Mouse (Mus musculus) intestine, embryonic 16.5 days (tissue): ENCODE data around the gene Tmem8b. TPM values are rescaled to one million over a fixed set of nuclear protein-coding genes. Genes with fewer than 3 reads are reported as not detected.

ENCODE experiments used
- ATAC-seq: fragments of 200-750 bp; cut with Nextera tagmentation; 2 replicates; pipeline ENCODE4 v1.8.0; 2017; ENCODE audit warnings: moderate TSS enrichment, moderate library complexity
- H3K27ac ChIP-seq: fragments of 300-500 bp; sonication (generic); 2 replicates; pipeline ENCODE4 v1.5.1; 2014; ENCODE audit warnings: mild to moderate bottlenecking, low read length
- H3K27me3 ChIP-seq: fragments of 300-500 bp; sonication (generic); replicated peaks from 2 replicates; pipeline ENCODE4 v1.6.1; 2014; ENCODE audit warnings: low read length, control low read depth, mixed read lengths; ENCODE audit not compliant: control insufficient read depth, insufficient read depth
- H3K36me3 ChIP-seq: fragments of 300-500 bp; sonication (generic); 2 replicates; pipeline ENCODE4 v1.6.1; 2014; ENCODE audit warnings: low read length, control low read depth; ENCODE audit not compliant: control insufficient read depth, insufficient read depth
- H3K4me1 ChIP-seq: fragments of 300-500 bp; sonication (generic); 2 replicates; pipeline ENCODE4 v1.6.1; 2014; ENCODE audit warnings: low read length, control low read depth, mixed read lengths; ENCODE audit not compliant: control insufficient read depth, insufficient read depth
- H3K4me2 ChIP-seq: fragments of 300-500 bp; sonication (generic); 2 replicates; pipeline ENCODE4 v1.6.1; 2014; ENCODE audit warnings: low read depth, low read length, control low read depth
- H3K4me3 ChIP-seq: fragments of 300-500 bp; sonication (generic); 2 replicates; pipeline ENCODE4 v1.5.1; 2014; ENCODE audit warnings: mild to moderate bottlenecking, low read length
- H3K9ac ChIP-seq: fragments of 300-500 bp; sonication (generic); 2 replicates; pipeline ENCODE4 v1.6.1; 2014; ENCODE audit warnings: low read depth, low read length
- H3K9me3 ChIP-seq: fragments of 300-500 bp; sonication (generic); 2 replicates; pipeline ENCODE4 v1.6.1; 2016; ENCODE audit warnings: low read length, control low read depth; ENCODE audit not compliant: control insufficient read depth
- WGBS: fragments of 180-500 bp; shearing (Covaris S2); extraction: QIAGEN DNeasy Blood & Tissue Kit; methylation state at CpG from one replicate; pipeline ENCODE4 v1.1.7; 2014; 5-methylcytosine and 5-hydroxymethylcytosine counted together
- polyA plus RNA-seq: library from polyadenylated mRNA; unstranded; fragments of >200 nt; fragmentation: Nextera tagmentation; extraction: Ambion mirVana; gene quantifications from 2 replicates; pipeline ENCODE4 v1.2.1, GENCODE M21; 2015

Gene Tmem8b
- polyA plus RNA-seq, 1 experiment from 2014 or later: 3.4 TPM

DNA sequence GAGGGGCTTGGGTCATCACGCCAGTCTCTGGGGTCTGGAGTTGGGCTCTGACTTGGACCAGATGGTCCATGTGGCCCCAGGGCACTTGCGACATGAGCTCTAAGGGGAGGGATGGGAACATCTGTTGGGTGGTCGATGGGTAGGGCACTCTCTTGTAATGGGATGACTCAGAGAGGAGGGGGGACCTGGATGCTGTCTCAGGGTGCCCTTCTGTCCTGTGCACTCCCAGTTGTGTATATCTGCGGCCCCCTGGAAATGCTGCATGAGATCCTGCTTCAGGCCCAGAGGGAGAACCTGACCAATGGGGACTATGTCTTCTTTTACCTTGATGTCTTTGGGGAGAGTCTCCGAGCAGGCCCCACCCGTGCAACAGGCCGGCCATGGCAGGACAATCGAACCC, 35.5 kb upstream of the Tmem8b start:
- Histone ChIP-seq H3K4me1 (peaks cover 9% of the 10 kb centered on the region), H3K9me3 (no peaks in the 10 kb centered on the region), H3K36me3 (no peaks in the 10 kb centered on the region), H3K4me3 (no peak overlapping the region), H3K27me3 (0 out of 2 replicates have a peak, but pooled peaks cover 3% of the 10 kb centered on the region), H3K4me2 (no peak overlapping the region), H3K27ac (no peak overlapping the region), H3K9ac (no peak overlapping the region)
- ATAC-seq: no peak
- WGBS: 83% methylated on average over 8 of the region's 8 CpGs

DNA sequence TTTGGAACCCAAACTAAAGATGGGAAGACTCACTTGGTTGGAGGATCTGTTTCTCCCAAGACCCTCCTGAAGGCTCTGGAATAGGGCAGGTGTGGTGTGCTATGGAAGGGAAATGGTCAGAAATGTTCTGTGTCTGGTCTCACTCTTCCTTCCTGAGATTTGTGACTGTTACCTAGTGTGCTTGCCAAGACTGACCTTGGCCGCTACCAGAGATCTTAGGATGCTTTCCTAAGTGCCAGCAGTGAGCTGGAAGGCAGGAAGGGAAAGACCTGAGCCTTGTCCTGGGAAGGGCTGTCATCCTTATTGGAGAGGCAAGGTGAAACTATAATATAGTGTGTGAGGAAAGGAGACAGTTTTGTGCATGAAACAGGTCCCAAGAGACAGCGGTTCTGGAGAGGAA, 35.0 kb upstream of the Tmem8b start:
- 90% methylated on average over 2 of the region's 2 CpGs for WGBS
- Histone ChIP-seq H3K4me3 (no peak overlapping the region), H3K4me2 (no peak overlapping the region), H3K9me3 (no peaks in the 10 kb centered on the region), H3K4me1 (peaks cover 9% of the 10 kb centered on the region), H3K9ac (no peak overlapping the region), H3K27me3 (0 out of 2 replicates have a peak, but pooled peaks cover 3% of the 10 kb centered on the region), H3K27ac (no peak overlapping the region), H3K36me3 (no peaks in the 10 kb centered on the region)
- no peak for ATAC-seq

DNA sequence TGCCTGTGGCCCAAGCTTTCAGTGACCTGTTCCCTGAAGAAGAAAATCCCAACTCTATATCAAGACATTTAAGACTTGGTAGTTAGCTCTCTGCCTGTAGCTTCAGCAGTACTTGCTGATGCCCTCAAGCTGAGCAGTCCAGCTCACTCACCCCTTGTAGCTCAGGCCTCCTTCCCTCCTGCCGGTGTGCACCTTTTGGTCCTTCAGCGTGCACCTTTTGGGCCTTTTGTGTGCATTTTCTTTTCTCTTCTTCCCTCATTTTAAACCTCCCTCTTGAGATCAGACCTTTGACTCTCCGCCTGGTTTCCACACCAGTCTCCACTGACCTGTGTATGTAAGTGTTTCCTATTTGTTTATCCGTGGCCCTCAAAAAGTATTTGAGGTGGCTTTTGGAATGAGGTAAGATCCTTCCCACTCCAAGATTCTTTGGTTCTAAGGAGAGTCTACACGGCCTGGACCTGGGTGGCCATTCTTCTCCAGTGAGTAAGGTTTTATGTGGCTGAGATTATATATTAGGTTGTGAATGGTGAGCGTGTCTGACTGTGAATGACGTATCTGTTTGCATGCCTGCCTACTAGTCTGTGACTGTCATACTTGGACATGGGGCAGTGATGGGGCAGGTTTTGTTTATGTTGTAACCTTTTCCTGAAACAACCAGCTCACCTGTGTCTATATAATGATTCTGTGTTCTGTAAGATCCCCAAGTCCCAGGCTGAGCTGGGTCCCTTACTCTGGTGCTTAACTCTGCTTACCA, 34.0 kb upstream of the Tmem8b start:
- WGBS: 90% methylated on average over 7 of the region's 7 CpGs
- no peak overlapping the region for H3K9ac ChIP-seq

DNA sequence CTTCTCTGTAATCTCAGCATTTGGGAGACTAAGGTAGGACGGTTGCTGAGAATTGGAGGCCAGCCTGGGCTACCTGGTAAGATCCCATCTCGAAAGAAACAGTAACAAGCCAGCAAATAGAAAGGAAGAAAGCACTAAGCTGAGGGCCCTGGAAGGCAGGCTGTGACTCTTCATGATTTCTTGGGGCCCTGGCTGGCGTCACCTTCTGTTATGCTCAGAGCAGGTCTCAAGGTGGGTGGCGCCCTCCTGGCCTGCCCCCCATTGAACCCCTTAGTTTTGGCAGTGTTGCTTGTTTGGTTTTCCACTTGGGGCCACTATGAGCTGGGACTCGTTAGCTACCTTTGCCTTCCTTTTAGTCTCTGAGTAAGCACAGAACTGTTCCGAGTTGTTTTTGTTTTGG, 32.0 kb upstream of the Tmem8b start:
- Histone ChIP-seq H3K9me3 (no peaks in the 10 kb centered on the region), H3K4me2 (no peak overlapping the region), H3K36me3 (no peaks in the 10 kb centered on the region), H3K4me1 (peaks cover 9% of the 10 kb centered on the region), H3K27ac (no peak overlapping the region), H3K27me3 (0 out of 2 replicates have a peak, but pooled peaks cover 3% of the 10 kb centered on the region), H3K9ac (no peak overlapping the region), H3K4me3 (no peak overlapping the region)
- no peak for ATAC-seq
- 82% methylated on average over 6 of the region's 6 CpGs for WGBS

More for the DNA sequence above, 34.0 kb upstream of the Tmem8b start:
- Histone ChIP-seq H3K27ac (no peak overlapping the region), H3K36me3 (no peaks in the 10 kb centered on the region), H3K4me2 (no peak overlapping the region), H3K4me3 (no peak overlapping the region), H3K27me3 (0 out of 2 replicates have a peak, but pooled peaks cover 3% of the 10 kb centered on the region), H3K9me3 (no peaks in the 10 kb centered on the region), H3K4me1 (peaks cover 9% of the 10 kb centered on the region)
- ATAC-seq: no peak

DNA sequence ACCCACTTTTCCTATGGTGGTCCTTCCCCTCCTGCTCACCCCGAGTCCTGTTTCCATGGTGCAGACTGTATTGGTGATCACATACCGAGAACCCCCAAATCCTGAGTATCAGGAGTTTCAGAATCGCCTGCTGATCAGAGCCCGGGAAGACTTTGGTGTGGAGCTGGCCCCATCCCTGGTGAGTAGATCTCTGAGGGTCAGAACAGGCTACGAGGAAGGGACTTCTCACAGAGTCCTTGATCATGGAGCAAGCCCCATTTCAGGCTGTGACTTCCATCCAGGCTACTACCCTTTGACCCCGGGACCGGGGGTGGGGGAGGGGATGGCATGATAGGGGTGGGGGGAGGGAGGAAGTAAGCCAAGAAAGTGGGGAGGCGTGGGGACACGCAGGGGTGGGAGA, 28.7 kb upstream of the Tmem8b start:
- WGBS: 66% methylated on average over 9 of the region's 9 CpGs
- no peak overlapping the region for H3K9ac ChIP-seq
- no peak overlapping the region for H3K4me3 ChIP-seq
- no peaks in the 10 kb centered on the region for H3K36me3 ChIP-seq
- no peak overlapping the region for H3K4me2 ChIP-seq
- no peaks in the 10 kb centered on the region for H3K4me1 ChIP-seq
- H3K27ac ChIP-seq: no peak overlapping the region
- H3K27me3 ChIP-seq: no peaks in the 10 kb centered on the region
- no peaks in the 10 kb centered on the region for H3K9me3 ChIP-seq
- ATAC-seq: no peak

DNA sequence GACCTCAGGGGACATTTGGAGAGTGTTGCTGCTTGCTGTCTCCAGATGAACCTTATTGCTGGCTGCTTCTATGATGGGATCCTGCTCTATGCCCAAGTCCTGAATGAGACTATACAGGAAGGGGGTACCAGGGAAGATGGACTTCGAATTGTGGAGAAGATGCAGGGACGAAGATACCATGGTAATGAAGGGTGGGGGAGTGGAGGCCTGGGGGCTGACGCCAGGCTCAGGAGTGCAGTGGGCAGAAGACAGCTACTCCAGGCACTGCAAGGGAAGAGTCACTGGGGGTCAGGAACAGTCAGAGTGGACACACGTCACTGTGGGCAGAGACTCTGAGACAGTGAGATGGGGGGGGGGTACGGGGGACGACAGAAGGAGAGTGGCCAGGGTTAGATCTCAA, 28.3 kb upstream of the Tmem8b start:
- Histone ChIP-seq H3K4me3 (no peak overlapping the region), H3K27me3 (no peaks in the 10 kb centered on the region), H3K9me3 (no peaks in the 10 kb centered on the region), H3K36me3 (no peaks in the 10 kb centered on the region), H3K27ac (no peak overlapping the region), H3K9ac (no peak overlapping the region), H3K4me2 (no peak overlapping the region), H3K4me1 (no peaks in the 10 kb centered on the region)
- no peak for ATAC-seq
- 86% methylated on average over 6 of the region's 6 CpGs for WGBS

DNA sequence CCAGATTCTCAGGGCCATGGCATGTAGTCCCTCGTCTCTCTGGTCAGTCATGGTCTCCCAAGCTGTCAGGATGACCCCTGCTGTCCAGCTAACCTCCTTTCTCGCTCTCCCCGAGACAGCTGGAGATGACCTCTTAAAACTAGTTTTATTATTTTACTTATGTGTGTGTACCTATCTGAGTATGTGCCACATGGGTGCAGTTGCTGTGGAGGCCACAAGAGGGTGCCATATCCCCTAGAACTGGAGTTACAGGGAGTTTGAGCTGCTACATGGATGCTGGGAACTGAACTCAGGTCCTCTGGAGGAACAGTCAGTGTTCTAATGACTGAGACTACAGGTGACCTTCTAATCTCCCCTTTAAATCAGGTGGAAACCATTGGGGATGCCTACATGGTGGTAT, 19.0 kb upstream of the Tmem8b start:
- Histone ChIP-seq H3K27ac (no peak overlapping the region), H3K27me3 (no peaks in the 10 kb centered on the region), H3K9me3 (peaks cover 9% of the 10 kb centered on the region), H3K4me2 (no peak overlapping the region), H3K36me3 (peaks cover 6% of the 10 kb centered on the region), H3K4me3 (no peak overlapping the region), H3K9ac (no peak overlapping the region), H3K4me1 (no peaks in the 10 kb centered on the region; the same call in 1 of the 2 replicates)
- ATAC-seq: no peak
- 92% methylated on average over 3 of the region's 3 CpGs for WGBS

DNA sequence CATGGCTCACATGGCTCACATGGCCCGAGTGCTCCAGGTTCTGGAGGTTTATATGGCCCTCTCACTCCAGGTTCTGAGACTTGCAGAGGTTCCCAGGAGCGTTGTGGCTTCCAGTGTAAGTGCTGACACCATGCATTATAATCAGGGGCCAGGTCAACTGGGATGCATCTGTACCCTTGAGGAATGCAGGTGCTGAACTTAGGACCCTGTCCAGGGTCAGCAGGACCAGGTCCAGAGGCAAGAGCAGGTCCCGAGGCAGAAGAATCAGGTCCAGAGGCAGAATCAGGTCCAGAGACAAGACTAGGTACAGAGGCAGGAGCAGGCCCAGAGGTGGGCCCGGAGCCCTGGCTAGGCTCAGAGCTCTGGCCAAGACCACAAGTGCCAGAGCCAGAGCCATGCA, 16.0 kb upstream of the Tmem8b start:
- H3K4me2 ChIP-seq: no peak overlapping the region
- peaks cover 9% of the 10 kb centered on the region for H3K9me3 ChIP-seq
- H3K4me1 ChIP-seq: peaks cover 8% of the 10 kb centered on the region
- no peaks in the 10 kb centered on the region for H3K27me3 ChIP-seq
- no peak overlapping the region for H3K9ac ChIP-seq
- H3K36me3 ChIP-seq: peaks cover 6% of the 10 kb centered on the region
- no peak overlapping the region for H3K4me3 ChIP-seq
- no peak for ATAC-seq
- H3K27ac ChIP-seq: no peak overlapping the region
- 84% methylated on average over 4 of the region's 4 CpGs for WGBS

DNA sequence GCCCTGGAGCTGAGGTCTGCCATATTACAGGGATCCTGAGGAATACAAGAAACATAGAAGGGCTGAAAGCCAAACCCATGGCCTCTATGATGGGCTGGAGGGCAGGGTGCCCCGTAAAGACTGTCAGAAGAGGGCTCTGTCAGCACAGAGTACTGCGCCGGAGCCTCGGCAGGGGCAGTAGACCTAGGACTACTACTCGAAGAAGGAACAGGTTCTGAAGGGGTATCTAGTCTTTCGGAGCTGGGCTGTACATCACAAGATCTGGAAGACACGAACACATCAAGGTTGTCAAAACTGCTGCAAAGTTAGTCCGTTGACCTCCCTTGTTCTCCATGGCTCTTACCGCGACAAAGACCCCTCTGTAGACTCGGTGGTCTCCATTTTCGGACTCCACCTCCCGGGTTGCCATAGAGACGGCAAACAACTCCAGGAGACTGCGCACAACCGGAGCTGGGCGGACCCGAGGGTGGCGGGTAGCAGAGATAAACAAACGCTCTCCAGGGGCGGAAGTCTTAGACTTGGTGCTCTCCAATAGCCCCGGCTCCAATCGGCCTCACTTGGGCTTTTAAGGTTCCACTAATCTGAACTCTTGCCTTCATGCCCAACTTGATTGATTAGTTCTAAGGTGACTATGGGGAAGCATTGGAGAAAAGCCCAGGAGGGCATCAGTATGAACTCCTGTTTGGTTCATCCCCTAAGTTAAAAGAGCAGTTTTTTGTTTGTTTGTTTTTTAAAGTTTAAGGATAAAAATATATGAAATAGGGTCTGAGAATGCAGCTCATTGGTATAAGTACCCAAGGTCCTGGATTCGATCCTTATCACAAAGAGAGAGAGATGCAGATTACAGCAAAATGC, 15.4 kb upstream of the Tmem8b start, which contains the start of gene Spag8:
Gene Spag8 (minus strand): TSS at position 434 of the 855 bp plus-strand sequence.
- H3K27ac ChIP-seq: no peak within 1 kb of the TSS
- H3K4me1 ChIP-seq: peaks cover 8% of the 10 kb centered on the region
- 14% methylated on average over 24 of the region's 24 CpGs for WGBS

More for the DNA sequence above, 15.4 kb upstream of the Tmem8b start, which contains the start of gene Spag8:
- peak within 1 kb of the TSS; percentile 45 for H3K4me2 ChIP-seq
- H3K36me3 ChIP-seq: peaks cover 6% of the 10 kb centered on the region
- H3K27me3 ChIP-seq: no peaks in the 10 kb centered on the region
- peaks cover 9% of the 10 kb centered on the region for H3K9me3 ChIP-seq
- H3K4me3 ChIP-seq: peak within 1 kb of the TSS; percentile 23; the same call in 1 of the 2 replicates
- no peak for ATAC-seq
- H3K9ac ChIP-seq: no peak within 1 kb of the TSS
